Mouse (Mus musculus) intestine, embryonic 14.5 days (tissue): ENCODE measurements around the gene Gm4969. TPM values are rescaled to one million over a fixed set of nuclear protein-coding genes. Genes with fewer than 3 reads are reported as not detected.

Experiments used
- ATAC-seq: fragments of 200-750 bp; cut with Nextera tagmentation; replicated peaks from 2 replicates; pipeline ENCODE4 v1.8.0; 2017; ENCODE audit warnings: low read depth, moderate number of reproducible peaks, moderate TSS enrichment, moderate library complexity; ENCODE audit not compliant: low FRiP score, low TSS enrichment
- DNase-seq: peaks from one replicate; pipeline ENCODE4 v3.0.0-alpha.2; 2018; ENCODE audit warnings: low spot score
- H3K27ac ChIP-seq: fragments of 300-500 bp; sonication (generic); 2 replicates; pipeline ENCODE4 v1.5.1; 2014; ENCODE audit warnings: low read depth, mild to moderate bottlenecking, control low read depth
- H3K27me3 ChIP-seq: fragments of 300-500 bp; sonication (generic); replicated peaks from 2 replicates; pipeline ENCODE4 v1.6.1; 2014; ENCODE audit warnings: low read length, control low read depth; ENCODE audit not compliant: control insufficient read depth, insufficient read depth
- H3K36me3 ChIP-seq: fragments of 300-500 bp; sonication (generic); 2 replicates; pipeline ENCODE4 v1.6.1; 2014; ENCODE audit warnings: low read length, control low read depth; ENCODE audit not compliant: control insufficient read depth, insufficient read depth
- H3K4me1 ChIP-seq: fragments of 300-500 bp; sonication (generic); replicated peaks from 2 replicates; pipeline ENCODE4 v1.6.1; 2014; ENCODE audit warnings: low read length, control low read depth, mixed read lengths; ENCODE audit not compliant: control insufficient read depth, insufficient read depth
- H3K4me2 ChIP-seq: fragments of 300-500 bp; sonication (generic); 2 replicates; pipeline ENCODE4 v1.6.1; 2014; ENCODE audit warnings: low read length
- H3K4me3 ChIP-seq: fragments of 300-500 bp; sonication (generic); 2 replicates; pipeline ENCODE4 v1.5.1; 2014; ENCODE audit warnings: low read depth, low read length, control low read depth, mixed read lengths
- H3K9ac ChIP-seq: fragments of 300-500 bp; sonication (generic); 2 replicates; pipeline ENCODE4 v1.6.1; 2014; ENCODE audit warnings: mild to moderate bottlenecking, low read length
- H3K9me3 ChIP-seq: fragments of 300-500 bp; sonication (generic); 2 replicates; pipeline ENCODE4 v1.6.1; 2016; ENCODE audit warnings: low read length, control low read depth; ENCODE audit not compliant: control insufficient read depth
- WGBS: fragments of 180-500 bp; shearing (Covaris S2); extraction: QIAGEN DNeasy Blood & Tissue Kit; methylation state at CpG from one replicate; pipeline ENCODE4 v1.1.7; 2014; 5-methylcytosine and 5-hydroxymethylcytosine counted together
- polyA plus RNA-seq: library from polyadenylated mRNA; unstranded; fragments of >200 nt; fragmentation: Nextera tagmentation; extraction: Ambion mirVana; gene quantifications from 2 replicates; pipeline ENCODE4 v1.2.1, GENCODE M21; 2014

Gene Gm4969
- polyA plus RNA-seq = 3.7 and 4.7 TPM in 2 replicates

- no peak within 1 kb of the TSS for H3K27ac ChIP-seq
- H3K9ac ChIP-seq = no peak within 1 kb of the TSS
- ATAC-seq = peak; percentile 38; the same call in 1 of the 2 replicates
- H3K4me2 ChIP-seq = peak within 1 kb of the TSS; percentile 50
- 19% methylated on average over 64 of the region's 64 CpGs for WGBS
- peaks cover 8% of the 10 kb centered on the region for H3K4me1 ChIP-seq
- H3K27me3 ChIP-seq = no peaks in the 10 kb centered on the region
- no peaks in the 10 kb centered on the region for H3K36me3 ChIP-seq
- peak within 1 kb of the TSS; percentile 27 for H3K4me3 ChIP-seq
- H3K9me3 ChIP-seq = peaks cover 7% of the 10 kb centered on the region; the same call in 1 of the 2 replicates
- peak; percentile 80 for DNase-seq
These were observed at the start of gene Gm4969 for GRCm38 (mm10) chr7:19118028-19118771. Gm4969 (minus strand) TSS chr7:19118368.

GRCm38 (mm10) chr7:19166990-19167389, 48.8 kb upstream of the Gm4969 start:
- no peaks in the 10 kb centered on the region for H3K36me3 ChIP-seq
- no peaks in the 10 kb centered on the region for H3K9me3 ChIP-seq
- peaks cover 22% of the 10 kb centered on the region for H3K4me1 ChIP-seq
- 89% methylated on average over 3 of the region's 3 CpGs for WGBS
- no peak overlapping the region for H3K4me2 ChIP-seq
- no peak overlapping the region for H3K27ac ChIP-seq
- DNase-seq = no peak
- H3K9ac ChIP-seq = no peak overlapping the region
- ATAC-seq = no peak
- H3K4me3 ChIP-seq = no peak overlapping the region
- H3K27me3 ChIP-seq = peaks cover 8% of the 10 kb centered on the region; the same call in 1 of the 2 replicates

- Histone ChIP-seq H3K4me2 (peak within 1 kb of the TSS; percentile 33), H3K27ac (no peak within 1 kb of the TSS), H3K4me3 (no peak within 1 kb of the TSS), H3K36me3 (no peaks in the 10 kb centered on the region), H3K27me3 (peaks cover 8% of the 10 kb centered on the region; the same call in 1 of the 2 replicates), H3K9ac (no peak within 1 kb of the TSS), H3K9me3 (no peaks in the 10 kb centered on the region), H3K4me1 (peaks cover 22% of the 10 kb centered on the region)
- WGBS = 10% methylated on average over 14 of the region's 14 CpGs
- ATAC-seq = no peak
- DNase-seq = no peak
These were observed 47.7 kb upstream of the Gm4969 start, which contains the start of gene Gipr for GRCm38 (mm10) chr7:19165656-19166423. Gipr (minus strand) TSS chr7:19166127.

- H3K4me3 ChIP-seq = no peak overlapping the region
- no peaks in the 10 kb centered on the region for H3K9me3 ChIP-seq
- peaks cover 10% of the 10 kb centered on the region for H3K27me3 ChIP-seq
- DNase-seq (no peak), ATAC-seq (peak; percentile 48)
- no peak overlapping the region for H3K27ac ChIP-seq
- H3K4me2 ChIP-seq = peak overlapping the region; percentile 33
- no peak overlapping the region for H3K9ac ChIP-seq
- no peaks in the 10 kb centered on the region for H3K36me3 ChIP-seq
- H3K4me1 ChIP-seq = peaks cover 22% of the 10 kb centered on the region
- 3% methylated on average over 13 of the region's 13 CpGs for WGBS
These were observed 46.8 kb upstream of the Gm4969 start for GRCm38 (mm10) chr7:19164978-19165377.

GRCm38 (mm10) chr7:19164189-19164588, 46.0 kb upstream of the Gm4969 start:
- Histone ChIP-seq H3K27ac (no peak overlapping the region), H3K4me1 (peaks cover 22% of the 10 kb centered on the region), H3K36me3 (no peaks in the 10 kb centered on the region), H3K9me3 (no peaks in the 10 kb centered on the region), H3K9ac (no peak overlapping the region), H3K4me3 (no peak overlapping the region), H3K4me2 (peak overlapping the region; percentile 33), H3K27me3 (peaks cover 18% of the 10 kb centered on the region)
- 1% methylated on average over 6 of the region's 6 CpGs for WGBS
- no peak for DNase-seq
- peak; percentile 58 for ATAC-seq

- Histone ChIP-seq H3K9me3 (no peaks in the 10 kb centered on the region), H3K36me3 (no peaks in the 10 kb centered on the region), H3K27ac (no peak overlapping the region), H3K9ac (no peak overlapping the region), H3K4me2 (peak overlapping the region; percentile 11), H3K27me3 (peaks cover 21% of the 10 kb centered on the region), H3K4me3 (no peak overlapping the region), H3K4me1 (peaks cover 22% of the 10 kb centered on the region)
- ATAC-seq (peak; percentile 22; the same call in 1 of the 2 replicates), DNase-seq (no peak)
- 19% methylated on average over 12 of the region's 12 CpGs for WGBS
These were observed 45.6 kb upstream of the Gm4969 start for GRCm38 (mm10) chr7:19163752-19164151.

GRCm38 (mm10) chr7:19162928-19163327, 44.8 kb upstream of the Gm4969 start:
- Histone ChIP-seq H3K36me3 (no peaks in the 10 kb centered on the region), H3K27ac (no peak overlapping the region), H3K9ac (no peak overlapping the region), H3K4me2 (no peak overlapping the region), H3K4me1 (peaks cover 22% of the 10 kb centered on the region), H3K27me3 (peaks cover 21% of the 10 kb centered on the region), H3K4me3 (no peak overlapping the region), H3K9me3 (no peaks in the 10 kb centered on the region)
- WGBS = 80% methylated on average over 7 of the region's 7 CpGs
- DNase-seq (no peak), ATAC-seq (no peak)

GRCm38 (mm10) chr7:19160115-19160514, 41.9 kb upstream of the Gm4969 start:
- WGBS = 3% methylated on average over 20 of the region's 20 CpGs
- peak overlapping the region; percentile 68 for H3K4me2 ChIP-seq
- H3K36me3 ChIP-seq = peaks cover 5% of the 10 kb centered on the region; the same call in 1 of the 2 replicates
- H3K27me3 ChIP-seq = peaks cover 19% of the 10 kb centered on the region
- H3K9ac ChIP-seq = peak overlapping the region; percentile 18; the same call in 1 of the 2 replicates
- peak; percentile 86 for DNase-seq
- H3K4me1 ChIP-seq = peaks cover 27% of the 10 kb centered on the region
- H3K4me3 ChIP-seq = peak overlapping the region; percentile 31
- peak; percentile 54 for ATAC-seq
- H3K9me3 ChIP-seq = no peaks in the 10 kb centered on the region
- H3K27ac ChIP-seq = no peak overlapping the region
